Mouse (Mus musculus): ENCODE measurements around the gene 1700016K19Rik.

1700016K19Rik gene

DNA sequence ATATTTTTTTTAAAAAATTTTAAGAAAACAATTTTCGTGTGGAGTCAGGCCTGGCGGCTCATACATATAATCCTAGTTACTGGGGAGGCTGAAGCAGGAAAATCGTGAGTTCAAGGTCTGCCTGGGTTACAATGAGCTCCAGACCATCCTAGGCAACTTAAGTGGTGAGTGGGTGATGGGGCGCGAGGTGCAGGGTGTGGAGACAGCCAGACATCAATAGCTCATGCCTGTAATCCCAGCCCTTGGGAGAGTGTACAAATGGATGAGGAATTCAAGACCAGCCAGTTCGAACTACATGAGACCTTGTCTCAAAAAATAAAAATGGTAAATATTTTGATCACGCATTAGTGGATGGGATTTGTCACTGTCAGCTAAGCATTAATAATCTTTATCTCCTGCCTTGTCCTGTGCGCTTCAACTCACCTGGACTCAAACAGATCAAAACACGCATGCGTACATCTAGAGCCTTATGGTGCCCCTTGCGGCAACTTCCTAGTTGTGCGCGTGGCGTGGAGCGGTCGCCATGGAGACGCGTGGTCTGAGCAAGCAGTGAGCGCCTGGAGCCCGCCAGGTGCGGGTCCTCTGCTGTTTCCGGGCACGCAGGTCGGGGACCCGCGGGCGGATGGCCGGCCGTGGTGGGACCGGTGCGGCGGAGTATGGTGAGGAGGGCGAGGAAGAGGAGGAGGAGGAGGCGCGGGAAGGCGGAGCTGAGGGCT, at the start of gene 1700016K19Rik:
1700016K19Rik (plus strand) TSS at position 473 of the 716 bp plus-strand sequence.
- DNase-seq: peak; percentile 82

- no peak for DNase-seq
These were observed 49.3 kb upstream of the 1700016K19Rik start for GRCm38 (mm10) chr11:75950459-75950858.

DNA sequence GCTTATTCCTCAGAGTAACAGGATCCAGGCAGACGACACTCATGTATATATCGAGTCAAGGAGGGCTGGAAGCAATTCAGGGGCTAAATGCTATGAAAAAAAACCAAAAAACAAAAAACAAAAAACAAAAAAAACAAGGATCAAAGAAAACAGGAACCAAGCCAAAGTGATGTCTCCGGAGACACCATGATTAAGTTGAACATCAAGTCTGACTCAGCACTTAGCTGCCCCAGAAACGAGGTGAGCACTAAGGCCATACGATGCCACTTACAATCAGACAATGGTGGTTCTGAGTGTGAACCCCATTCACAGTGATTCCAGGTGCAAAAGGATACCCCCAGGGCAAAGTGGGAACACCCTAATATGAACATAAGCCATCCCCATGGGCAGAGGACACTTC, 47.8 kb upstream of the 1700016K19Rik start:
- DNase-seq: no peak

DNA sequence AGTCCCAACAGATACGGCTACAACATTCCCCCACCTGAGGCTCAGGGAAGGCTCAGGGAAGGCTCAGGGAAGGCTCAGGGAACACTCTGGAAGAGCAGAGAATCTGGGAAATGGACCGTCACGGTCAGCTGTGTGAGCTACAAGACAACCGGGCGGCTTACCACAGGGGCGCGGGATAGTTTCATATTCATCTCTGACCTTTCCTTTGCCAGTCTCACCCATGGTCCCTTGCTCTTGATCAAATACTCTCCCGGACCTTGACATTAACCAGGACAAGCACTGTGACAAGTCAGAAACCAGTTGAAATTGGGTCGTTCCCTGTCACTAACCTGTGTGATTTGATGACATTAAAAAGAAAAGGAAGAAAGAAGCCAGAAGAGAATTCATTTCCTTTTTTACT, 44.8 kb upstream of the 1700016K19Rik start:
- DNase-seq: no peak

DNA sequence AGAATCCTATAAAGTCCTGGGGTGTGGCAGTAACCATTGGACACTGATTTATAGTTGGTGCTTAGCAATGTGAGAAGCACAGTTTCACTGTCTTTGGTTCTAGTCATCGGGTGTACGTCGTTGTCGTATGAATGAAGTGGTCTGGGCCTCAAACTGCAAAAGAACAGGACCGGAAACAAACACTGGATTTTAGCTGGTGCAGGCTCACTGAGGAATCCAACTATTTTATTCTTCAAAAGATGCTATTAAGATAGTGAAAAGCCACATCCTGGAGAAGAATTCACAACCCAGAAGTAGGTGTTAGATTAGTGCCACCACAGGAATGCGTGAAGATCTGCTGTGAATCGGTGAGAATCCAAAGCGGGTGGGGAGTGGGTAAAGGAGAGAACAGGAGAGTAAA, 43.1 kb upstream of the 1700016K19Rik start:
- no peak for DNase-seq

DNA sequence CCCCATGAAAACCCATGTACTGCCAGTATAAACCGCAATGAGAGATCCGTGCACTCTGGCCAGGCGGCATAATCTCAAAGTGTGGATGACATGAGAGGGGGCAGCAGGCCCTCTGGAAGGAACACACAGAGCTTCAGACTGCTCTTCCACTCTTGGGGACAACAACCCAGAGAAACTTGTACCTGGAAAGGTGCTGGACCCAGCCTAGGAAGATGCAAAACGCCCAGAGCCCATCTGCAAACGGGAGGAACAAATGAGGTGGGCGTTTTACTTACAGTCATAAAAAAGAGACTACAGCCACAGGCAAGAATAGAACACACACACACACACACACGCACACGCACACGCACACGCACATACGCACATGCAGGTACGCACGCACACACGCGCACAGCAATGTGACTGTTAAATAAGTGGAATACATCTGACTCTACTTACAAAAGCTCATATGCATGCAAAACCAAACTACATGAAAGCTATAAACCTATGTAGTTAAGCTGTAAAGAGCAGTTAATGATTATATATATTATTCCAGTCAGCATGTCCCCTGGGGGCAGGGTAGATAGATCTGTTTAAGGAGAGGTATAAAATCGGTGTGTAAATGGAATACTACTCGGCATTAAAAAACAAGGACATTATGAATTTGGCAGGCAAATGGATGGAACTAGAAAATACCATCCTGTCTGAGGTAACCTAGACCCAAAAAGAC, 42.4 kb upstream of the 1700016K19Rik start:
- no peak for DNase-seq

- no peak for DNase-seq
These were observed 37.9 kb upstream of the 1700016K19Rik start for GRCm38 (mm10) chr11:75961782-75962181.

DNA sequence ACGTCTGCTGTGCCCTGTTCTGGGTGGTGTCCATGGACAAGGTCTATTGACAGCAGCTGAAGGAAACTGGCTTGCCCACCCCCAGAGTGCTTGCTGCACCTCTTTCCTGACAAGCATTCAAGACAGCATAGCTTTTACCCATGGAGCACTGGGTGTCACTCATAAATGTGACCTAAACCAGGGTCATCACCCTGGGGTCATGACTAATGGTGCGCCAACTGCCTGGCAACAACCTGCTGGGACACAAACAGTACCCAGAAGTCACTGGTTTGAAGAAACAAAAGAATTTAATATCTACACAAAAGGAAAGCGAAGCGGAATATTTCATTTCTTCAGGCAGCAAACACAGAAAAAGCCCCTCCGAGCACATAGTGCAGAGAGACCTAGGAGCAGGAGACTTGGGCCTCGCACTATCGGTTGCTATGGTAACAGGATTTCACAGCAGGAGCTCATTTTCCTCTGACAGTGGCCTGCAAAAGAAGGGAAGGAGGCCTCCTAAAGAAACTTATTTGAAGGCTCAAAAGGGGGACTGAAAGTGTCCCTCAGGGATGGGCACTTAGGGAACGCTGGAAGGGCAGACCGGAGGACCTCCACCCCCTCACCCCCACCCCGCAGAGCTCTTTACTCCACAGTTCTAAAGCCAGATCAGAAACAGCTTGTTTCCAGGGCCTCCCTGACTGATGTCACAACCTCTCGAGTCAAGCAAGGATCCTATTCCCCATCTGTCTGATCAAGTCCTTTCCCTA, 35.8 kb upstream of the 1700016K19Rik start:
- no peak for DNase-seq

- DNase-seq: no peak
These were observed 35.3 kb upstream of the 1700016K19Rik start for GRCm38 (mm10) chr11:75964476-75964730.

- DNase-seq: no peak
These were observed 33.9 kb upstream of the 1700016K19Rik start for GRCm38 (mm10) chr11:75965674-75966400.

DNA sequence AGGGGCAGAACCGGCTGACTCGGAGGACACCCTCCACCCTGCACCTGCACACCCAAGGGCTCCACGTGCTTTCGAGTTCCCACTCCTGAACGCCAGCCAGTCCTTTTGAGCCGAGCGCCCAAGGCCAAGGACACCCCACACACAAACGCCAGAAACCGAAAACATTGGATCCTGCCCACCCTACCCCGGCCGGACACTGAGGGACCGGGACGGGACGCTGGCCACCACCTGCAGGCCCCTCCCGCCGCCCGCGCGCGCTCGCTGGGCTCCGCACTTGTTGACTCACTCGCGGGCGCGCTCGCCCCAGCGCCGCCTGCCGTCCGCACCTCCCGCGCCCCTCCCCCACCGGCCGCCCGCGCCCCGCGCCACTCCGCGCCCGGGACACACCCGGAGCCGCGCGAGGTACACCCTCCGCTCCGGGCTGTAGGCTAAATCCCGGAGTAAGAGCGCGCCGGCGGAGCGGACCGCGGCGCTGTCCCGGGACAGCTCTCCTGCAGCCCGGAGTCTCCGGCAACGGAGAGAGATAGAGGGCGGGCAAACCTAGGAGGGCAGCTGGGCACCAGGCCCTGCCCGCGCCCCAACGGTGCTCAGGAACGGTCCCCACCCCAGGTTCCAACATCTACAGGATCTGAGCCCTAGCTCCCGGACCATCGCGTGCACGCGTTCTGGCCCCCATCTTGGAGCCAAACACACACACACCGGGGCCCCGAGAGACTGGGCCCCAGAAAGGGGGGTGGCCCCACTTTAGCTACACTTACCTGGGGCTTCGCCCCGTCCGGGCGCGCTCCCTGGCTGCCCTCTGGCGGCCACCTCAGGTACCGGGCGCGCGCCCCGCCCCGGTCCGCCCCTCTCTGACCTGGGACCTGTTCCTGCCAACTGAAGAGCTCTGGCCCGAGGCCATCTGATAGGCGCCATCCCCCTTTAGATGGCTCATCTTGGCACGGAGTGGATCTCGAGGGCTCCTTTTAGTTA, 33.0 kb upstream of the 1700016K19Rik start:
- DNase-seq: peak; percentile 88

DNA sequence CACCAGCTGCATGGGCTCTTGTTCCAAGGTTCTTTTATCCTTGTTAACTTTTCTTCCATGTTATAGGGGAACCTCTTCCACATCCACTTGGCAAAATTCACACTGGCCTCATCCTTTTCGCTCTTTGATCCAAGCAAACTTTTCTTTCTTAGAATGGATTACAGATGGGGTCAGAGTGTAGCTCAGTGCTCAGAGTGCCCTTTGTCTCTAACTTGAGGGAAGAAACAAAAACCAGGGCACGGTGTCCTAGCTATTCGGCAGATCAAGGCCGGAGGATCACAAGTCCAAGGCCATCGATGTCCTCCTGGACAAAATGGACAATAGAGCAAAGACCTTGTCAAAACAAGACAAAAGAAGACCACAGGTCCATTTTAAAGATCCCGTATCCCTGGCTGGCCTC, 31.0 kb upstream of the 1700016K19Rik start:
- DNase-seq: no peak

DNA sequence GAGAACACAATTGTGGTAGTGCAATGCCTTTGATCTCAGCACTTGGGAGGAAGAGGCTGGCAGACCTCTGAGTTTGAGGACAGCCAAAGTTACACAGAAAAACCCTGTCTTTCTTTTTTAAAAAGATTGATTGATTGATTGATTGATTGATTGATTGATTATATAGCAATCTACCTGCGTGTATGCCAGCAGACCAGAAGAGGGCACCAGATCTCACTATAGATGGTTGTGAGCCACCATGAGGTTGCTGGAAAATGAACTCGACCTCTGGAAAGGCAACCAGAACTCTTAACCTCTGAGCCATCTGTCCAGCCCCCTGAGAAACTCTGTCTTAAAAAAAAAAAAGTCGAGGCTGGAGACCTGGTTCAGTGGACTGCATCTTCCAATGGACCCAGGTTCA, 29.1 kb upstream of the 1700016K19Rik start:
- DNase-seq: no peak

DNA sequence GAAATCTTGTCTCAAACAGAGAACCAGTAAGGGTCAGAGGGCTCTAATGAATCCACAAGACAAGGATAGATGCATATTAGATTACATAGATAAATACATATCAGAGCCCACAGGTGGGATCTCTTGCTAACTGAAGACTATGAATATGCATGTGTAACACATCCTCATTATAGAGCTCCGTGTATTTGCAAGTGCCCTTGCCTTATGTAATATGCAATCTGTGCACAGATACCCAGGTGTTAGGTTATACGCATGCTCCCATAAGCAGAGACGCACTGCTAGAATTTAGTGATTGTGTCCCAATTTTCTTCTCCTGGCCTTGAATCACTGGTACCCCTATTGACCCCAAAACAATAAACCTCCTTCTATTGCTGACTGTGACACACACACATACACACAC, 27.5 kb upstream of the 1700016K19Rik start:
- no peak for DNase-seq

DNA sequence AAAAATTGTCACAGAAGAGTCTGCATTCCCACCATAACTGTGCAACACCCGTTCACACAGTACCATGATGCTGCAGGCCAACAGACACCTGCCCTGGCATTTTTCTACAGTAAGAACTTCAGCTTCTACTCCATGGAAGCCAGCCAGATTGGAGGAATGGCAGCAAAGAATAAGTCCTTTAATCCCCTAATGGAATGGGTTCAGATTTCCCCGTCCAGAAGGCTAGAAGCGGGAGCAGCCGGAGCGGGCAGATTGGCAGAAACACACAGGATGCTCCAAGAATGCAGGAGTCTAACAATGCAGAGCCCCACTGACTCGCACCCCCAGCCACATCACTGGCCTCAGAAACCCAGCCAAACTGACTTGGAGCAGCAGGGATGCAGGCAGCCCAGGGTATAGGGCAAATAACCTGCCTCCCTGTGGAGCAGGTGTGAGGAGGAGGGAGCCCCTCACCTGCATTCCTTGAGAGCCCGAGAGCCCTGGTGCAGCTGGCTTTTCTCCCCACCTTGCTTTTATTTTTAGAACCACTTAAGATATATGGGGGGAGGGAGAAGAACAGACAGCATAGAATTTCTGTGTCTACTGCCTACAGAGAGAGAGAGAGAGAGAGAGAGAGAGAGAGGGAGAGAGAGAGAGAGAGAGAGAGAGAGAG, 26.7 kb upstream of the 1700016K19Rik start:
- no peak for DNase-seq

GRCm38 (mm10) chr11:75973988-75974387, 25.7 kb upstream of the 1700016K19Rik start:
- DNase-seq: peak; percentile 18

- peak; percentile 13 for DNase-seq
These were observed 23.0 kb upstream of the 1700016K19Rik start for GRCm38 (mm10) chr11:75976748-75977147.

GRCm38 (mm10) chr11:75978051-75978450, 21.7 kb upstream of the 1700016K19Rik start:
- DNase-seq: no peak

DNA sequence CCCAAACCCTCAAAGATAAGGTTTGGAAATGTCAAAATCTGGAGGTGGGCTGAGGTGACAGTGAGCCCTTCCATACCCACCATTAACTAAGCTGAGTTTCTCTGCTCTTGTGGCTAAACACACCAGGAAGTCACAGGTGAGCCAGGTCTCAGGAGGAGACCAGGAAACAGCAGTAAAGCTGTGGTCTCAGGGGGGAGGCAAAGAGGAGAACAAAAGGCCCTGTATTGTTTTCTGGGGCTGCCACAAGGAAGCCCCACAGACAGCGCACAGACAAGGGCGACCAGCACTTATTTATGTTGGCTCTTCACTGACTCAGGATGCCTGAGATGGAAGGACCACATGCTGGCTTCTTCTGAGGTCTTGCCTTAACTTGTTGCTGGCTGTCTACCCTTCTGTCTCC, 19.3 kb upstream of the 1700016K19Rik start:
- DNase-seq: no peak

DNA sequence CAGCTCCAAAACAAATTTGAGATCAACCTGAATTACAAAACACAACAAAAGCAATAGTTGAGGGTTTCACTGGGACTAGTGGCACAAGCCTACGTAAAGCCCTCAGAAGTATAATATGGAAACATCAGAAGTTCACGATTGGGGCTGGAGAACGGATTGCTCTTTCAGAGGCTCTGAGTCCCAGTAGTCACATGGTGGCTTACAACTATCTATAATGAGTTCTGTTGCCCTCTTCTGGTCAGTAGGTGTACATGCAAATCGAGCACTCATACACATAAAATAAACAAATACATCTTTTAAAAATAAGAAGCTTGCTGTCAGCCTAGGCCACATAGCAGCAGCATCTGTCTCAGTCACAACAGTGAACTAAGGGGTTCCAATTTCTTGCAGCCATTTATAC, 16.5 kb upstream of the 1700016K19Rik start:
- DNase-seq: no peak

GRCm38 (mm10) chr11:75984581-75984980, 15.1 kb upstream of the 1700016K19Rik start:
- DNase-seq: no peak

DNA sequence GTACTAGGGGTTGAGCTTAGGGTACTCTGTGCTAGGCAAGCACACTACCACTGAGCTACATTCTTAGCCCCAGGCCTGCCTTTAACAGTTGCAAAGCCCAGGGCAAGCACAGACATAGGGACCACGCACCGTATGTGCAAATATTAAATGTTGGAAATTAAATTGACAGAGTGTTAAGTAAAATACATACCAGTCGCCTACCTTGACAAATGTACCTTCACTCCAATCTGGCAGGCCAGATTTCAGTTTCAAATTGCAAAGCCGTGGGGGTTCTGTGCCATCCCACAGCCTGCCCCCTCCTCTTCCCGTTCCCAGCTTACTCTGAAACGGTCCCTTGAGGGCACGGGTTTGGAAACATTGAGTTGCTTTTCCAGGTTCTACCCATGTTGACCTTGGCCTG, 13.8 kb upstream of the 1700016K19Rik start:
- DNase-seq: no peak

Data from lung, postnatal 14 days (tissue).